Mouse (Mus musculus) left cerebral cortex, adult 11 months (tissue): ENCODE data around the gene Sox5.

Experiments used
- DNase-seq: peaks from one replicate; pipeline ENCODE4 v3.0.0; 2022; ENCODE audit warnings: low spot score

Gene Sox5

GRCm38 (mm10) chr6:144429276-144429675 is 352.5 kb downstream of the Sox5 start:
- no peak for DNase-seq

- no peak for DNase-seq
Observed at GRCm38 (mm10) chr6:144408030-144408429, 373.7 kb downstream of the Sox5 start.

DNA sequence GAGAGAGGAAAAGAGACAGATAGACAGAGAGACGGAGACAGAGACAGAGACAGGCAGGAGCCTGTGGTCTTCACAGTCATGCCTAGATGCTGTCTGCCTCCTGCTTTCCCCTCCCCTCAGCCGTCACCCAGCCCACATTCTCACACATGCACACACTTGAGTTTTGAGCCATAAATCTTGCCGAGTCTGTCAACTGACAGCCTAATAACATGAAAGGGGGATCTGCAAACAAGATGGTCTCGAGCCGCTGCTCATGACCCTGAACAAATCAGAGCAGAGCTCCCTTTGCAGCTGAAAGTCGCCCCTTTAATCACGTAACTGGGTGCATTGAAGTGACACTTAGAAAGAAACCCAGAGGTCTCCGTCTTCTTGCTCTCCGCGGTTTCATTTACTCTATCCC is 383.7 kb downstream of the Sox5 start:
- no peak for DNase-seq

- DNase-seq: no peak
Observed at GRCm38 (mm10) chr6:144393151-144393550, 388.6 kb downstream of the Sox5 start.

DNA sequence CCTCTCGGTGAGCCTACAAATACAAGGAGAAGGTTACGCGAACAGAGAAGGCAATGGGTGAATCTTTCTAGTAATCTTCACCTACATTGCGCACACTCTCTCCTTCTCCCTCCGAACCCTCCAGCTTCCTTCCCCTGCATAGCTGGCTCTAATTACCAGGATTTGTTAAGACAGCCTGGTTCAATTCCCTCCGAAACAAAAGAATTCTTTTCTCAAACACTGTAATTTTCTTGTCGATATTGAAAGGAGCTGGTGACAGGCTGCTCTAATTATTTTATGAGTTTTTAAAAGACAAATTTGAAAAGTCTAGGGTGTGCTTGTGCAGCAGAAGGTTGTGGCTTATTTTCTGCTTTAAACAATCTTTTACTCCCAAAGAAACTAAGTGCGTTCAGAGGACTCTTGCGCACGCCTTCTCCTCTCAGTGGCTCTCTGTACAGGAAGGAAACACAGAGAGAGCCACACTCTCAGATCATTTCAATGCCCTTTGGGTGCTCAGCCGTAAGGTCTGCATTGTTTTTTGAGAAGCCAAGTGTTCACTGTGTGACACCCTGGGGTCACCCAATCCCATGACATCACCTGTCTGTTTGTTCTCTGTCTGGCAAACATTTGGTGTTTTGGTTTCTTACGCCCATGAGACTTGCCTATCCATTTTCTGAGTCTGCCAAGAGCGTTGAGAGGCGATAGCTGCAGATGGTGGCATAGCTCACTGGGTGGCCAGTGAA is 392.3 kb downstream of the Sox5 start:
- DNase-seq: no peak

DNA sequence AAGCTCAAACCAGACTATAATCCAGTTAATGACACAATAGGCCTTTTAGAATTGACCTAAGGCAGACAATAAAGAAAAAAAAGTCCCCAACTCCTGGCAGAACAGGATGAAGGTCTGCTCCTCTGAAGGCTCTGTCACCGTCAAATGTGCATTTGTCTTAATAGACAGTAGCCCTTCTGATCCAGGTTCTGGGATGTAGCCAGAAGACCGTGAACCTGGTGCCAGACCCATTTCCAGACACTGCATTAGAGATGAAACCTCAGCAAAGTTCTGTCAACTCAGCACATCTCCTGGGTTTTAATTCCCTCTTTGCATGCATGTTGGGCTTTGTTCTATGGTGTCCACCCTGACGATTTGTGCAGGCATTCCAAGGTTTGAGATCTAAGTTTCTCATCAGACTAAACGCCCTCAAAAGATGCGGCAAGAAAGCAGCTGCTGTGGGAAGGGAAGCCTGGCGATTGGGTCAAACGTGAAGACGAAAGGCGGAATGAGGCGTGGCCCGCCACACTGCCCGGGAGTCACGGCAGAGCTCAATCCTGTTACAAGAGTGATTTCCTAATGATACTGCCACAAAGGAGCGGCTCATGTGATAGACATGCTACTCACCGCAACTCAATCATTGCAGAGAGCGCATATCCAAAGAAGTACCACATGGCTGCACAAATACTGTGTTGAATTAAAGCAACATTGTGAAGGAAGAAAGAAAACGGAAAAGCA is 394.1 kb downstream of the Sox5 start:
- DNase-seq: no peak

DNA sequence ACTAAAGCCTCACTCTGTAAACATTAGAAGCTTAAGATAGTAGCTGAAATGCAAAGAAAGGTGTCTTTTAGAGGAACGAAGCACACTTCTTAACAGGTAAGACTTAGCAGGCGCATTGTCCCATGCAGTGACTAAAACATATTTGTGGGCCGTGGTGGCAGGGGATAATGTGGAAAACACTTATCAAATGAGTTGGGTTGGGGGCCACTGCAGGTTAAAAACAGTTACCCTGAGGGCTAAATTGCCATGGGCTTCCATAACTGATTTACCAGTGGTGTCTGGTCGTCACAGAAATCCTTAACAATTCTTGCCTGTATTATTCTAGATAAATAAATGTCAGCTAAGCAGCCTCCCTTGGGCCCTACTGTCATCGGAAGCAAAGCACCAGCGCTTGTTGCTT is 401.1 kb downstream of the Sox5 start:
- DNase-seq: no peak

DNA sequence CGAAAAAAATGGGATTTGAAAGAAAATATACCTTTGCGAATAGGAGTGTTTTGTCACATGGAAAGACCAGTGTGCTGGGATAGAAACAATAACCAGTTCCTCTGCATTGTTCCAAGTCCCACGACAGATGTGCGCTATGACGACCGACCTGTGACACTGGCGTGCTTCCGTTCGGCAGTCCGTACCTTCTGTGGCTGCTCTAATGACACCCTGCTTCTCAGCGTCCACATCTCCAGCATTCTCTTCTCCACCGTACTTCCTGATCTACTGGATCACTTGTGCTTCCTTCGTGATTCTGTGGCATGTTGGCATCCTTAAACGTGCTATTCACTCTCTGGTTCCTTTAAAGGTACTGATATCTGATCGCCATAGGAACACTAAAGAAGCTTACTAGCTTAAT is 401.6 kb downstream of the Sox5 start:
- DNase-seq: no peak

- no peak for DNase-seq
Observed at GRCm38 (mm10) chr6:144374810-144375209, 407.0 kb downstream of the Sox5 start.

DNA sequence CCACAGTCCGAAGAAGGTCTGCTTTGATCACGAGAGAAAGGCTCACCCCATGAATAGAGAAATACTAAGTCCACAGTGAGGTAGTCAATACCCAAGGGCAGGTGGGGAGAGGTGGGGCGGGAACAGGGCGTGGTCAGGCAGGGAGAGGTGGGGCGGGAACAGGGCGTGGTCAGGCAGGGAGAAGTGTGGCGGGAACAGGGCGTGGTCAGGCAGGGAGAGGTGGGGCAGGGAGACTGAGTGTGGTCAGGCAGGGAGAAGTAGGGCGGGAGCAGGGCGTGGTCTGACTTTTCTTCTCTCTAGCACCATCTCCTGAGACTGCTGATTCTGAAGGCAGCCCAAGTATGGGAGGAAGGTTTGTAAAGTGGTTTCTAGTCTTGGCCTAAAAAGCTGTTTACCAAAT is 411.1 kb downstream of the Sox5 start:
- DNase-seq: no peak

DNA sequence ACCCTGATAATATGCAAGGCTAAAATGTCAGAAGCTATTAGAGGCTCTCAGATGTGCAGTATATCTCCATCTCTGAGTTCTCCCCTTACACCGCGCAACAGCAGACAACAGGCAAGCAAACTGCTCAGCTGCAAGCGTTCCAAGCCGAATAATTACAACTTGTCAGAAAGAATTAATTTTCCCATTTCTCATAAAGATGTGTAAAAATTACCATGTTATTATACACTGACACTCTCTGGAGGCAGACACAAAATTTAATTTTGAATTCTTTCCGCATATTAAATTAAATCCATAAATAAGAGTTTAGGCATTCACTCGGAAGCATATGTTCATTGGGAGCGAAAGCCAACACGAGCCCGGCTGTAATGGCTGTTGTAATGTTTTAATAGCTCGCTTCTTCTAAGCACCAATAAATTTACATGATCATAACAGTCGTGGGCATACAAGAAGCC is 414.1 kb downstream of the Sox5 start:
- no peak for DNase-seq

GRCm38 (mm10) chr6:144361267-144362038 is 420.3 kb downstream of the Sox5 start:
- DNase-seq: no peak

DNA sequence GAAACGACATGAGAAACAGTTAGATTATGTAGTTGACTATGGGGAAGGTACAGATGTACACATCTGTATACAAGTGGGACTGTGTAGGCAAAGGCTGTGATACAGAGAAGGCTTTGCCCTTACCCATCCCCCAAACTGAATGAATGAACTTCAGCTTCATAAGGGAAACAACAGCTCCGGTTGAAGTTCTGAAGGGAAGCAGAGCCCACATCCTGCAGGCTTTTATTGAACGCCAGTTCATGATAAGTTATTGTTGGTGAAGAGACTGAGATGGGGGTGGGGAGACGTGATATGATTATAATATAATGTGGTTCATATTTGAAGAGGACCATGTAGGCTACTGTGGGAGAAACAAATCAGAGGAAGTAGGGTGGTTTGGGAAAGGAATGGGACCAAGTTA is 424.7 kb downstream of the Sox5 start:
- DNase-seq: no peak

GRCm38 (mm10) chr6:144351049-144351448 is 430.7 kb downstream of the Sox5 start:
- DNase-seq: no peak

GRCm38 (mm10) chr6:144343338-144343737 is 438.4 kb downstream of the Sox5 start:
- DNase-seq: no peak

- no peak for DNase-seq
Observed at GRCm38 (mm10) chr6:144339554-144339953, 442.2 kb downstream of the Sox5 start.

DNA sequence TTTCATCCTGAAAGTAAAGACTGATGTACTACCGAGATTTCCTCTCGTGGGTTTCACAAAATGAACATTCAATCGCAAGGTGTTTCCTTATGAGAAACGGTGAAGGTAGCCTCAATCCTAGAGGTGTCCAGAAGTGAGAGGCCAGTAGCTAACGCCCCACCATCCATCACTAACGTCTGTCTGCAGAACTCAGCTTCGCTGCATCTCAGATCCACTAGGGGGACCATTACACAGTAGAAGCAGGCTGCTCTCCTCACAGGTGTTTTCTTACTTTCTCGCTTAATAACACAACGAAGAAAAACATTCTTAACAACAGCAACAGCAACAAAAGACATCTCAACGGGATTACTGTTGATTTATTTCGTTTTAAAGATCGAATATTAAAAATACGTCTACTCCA is 442.8 kb downstream of the Sox5 start:
- DNase-seq: no peak

- no peak for DNase-seq
Observed at GRCm38 (mm10) chr6:144338221-144338620, 443.6 kb downstream of the Sox5 start.

- no peak for DNase-seq
Observed at GRCm38 (mm10) chr6:144337436-144337969, 444.3 kb downstream of the Sox5 start.

DNA sequence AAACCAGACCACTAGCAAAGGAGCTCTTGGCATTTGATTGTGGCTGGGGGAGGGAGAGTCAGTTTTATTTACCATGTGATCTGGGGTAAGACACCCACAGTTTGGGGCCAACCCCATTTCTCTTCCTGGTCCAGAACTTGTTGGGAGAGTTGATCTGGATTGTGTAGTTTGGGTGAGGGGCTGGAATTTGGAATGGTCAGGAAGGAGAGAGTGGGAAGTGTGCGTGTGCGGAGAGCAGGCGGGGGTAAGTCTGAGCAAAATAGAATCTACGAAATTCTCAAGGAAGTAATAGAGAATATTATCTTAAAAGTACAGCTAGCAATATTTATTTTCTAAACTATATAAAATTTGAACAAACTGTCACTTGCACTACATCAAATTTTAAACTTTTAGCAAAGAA is 445.0 kb downstream of the Sox5 start:
- no peak for DNase-seq

DNA sequence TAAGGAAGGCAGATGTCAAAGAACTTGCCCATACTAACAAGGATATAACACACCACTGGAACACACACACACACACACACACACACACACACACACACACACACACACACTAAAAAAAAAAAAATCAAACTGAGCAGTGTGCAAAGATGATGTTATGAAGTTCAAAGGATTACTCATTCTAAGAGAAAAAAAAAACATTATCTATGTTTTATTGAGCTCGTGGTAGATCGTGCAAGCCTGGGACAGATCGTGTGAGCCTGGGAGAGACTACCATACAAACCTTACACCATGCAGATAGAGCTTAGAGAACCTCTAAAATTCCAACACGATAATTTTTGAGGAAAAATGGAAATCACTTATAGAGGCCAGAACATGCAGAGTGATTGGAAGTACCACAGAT is 448.6 kb downstream of the Sox5 start:
- DNase-seq: no peak

- DNase-seq: no peak
Observed at GRCm38 (mm10) chr6:144332027-144332426, 449.8 kb downstream of the Sox5 start.
